Mouse (Mus musculus): ENCODE measurements around the gene Gm10518. TPM values are rescaled to one million over a fixed set of nuclear protein-coding genes. Genes with fewer than 3 reads are reported as not detected.
"Not testable (repeated sequence)": the region's sequence is repeated elsewhere in the genome, so short reads cannot be mapped to it uniquely, and the experiment has no call there.

Gene Gm10518
- polyA plus RNA-seq, 1 experiment from 2014 or later = not detected

GRCm38 (mm10) chr1:179805751-179806150, 2.6 kb downstream of the Gm10518 start:
- no peak overlapping the region for H3K4me3 ChIP-seq
- no peak overlapping the region for H3K27ac ChIP-seq (replicated peaks)
- no peak overlapping the region for H3K4me2 ChIP-seq
- WGBS = 80% methylated on average over 5 of the region's 5 CpGs
- H3K36me3 ChIP-seq = no peaks in the 10 kb centered on the region
- no peaks in the 10 kb centered on the region for H3K27me3 ChIP-seq (replicated peaks)
- no peak overlapping the region for H3K9ac ChIP-seq
- H3K9me3 ChIP-seq = no peaks in the 10 kb centered on the region
- ATAC-seq (ENCODE audit: extremely low read depth, insufficient number of reproducible peaks, low FRiP score, low TSS enrichment) = no peak
- peaks cover 28% of the 10 kb centered on the region for H3K4me1 ChIP-seq

- Histone ChIP-seq H3K36me3 (no peaks in the 10 kb centered on the region), H3K4me3 (no peak overlapping the region), H3K9me3 (no peaks in the 10 kb centered on the region), H3K9ac (no peak overlapping the region), H3K4me1 (peaks cover 13% of the 10 kb centered on the region), H3K4me2 (no peak overlapping the region), H3K27me3 (replicated peaks) (no peaks in the 10 kb centered on the region), H3K27ac (replicated peaks) (no peak overlapping the region)
- 58% methylated on average over 4 of the region's 4 CpGs for WGBS
- ATAC-seq (ENCODE audit: extremely low read depth, insufficient number of reproducible peaks, low FRiP score, low TSS enrichment) = no peak
Measured at GRCm38 (mm10) chr1:179807468-179807867, 4.3 kb downstream of the Gm10518 start.

GRCm38 (mm10) chr1:179808300-179808699, 5.1 kb downstream of the Gm10518 start:
- no peak overlapping the region for H3K27ac ChIP-seq (replicated peaks)
- no peak overlapping the region for H3K9ac ChIP-seq
- no peak overlapping the region for H3K4me3 ChIP-seq
- peaks cover 13% of the 10 kb centered on the region for H3K4me1 ChIP-seq
- no peak overlapping the region for H3K4me2 ChIP-seq
- 32% methylated on average over 3 of the region's 3 CpGs for WGBS
- no peaks in the 10 kb centered on the region for H3K36me3 ChIP-seq
- no peak for ATAC-seq (ENCODE audit: extremely low read depth, insufficient number of reproducible peaks, low FRiP score, low TSS enrichment)
- no peaks in the 10 kb centered on the region for H3K27me3 ChIP-seq (replicated peaks)
- no peaks in the 10 kb centered on the region for H3K9me3 ChIP-seq

GRCm38 (mm10) chr1:179813385-179813784, 10.2 kb downstream of the Gm10518 start:
- Histone ChIP-seq H3K27me3 (replicated peaks) (no peaks in the 10 kb centered on the region), H3K4me3 (no peak overlapping the region), H3K4me2 (no peak overlapping the region), H3K9ac (no peak overlapping the region), H3K9me3 (peaks cover 14% of the 10 kb centered on the region), H3K36me3 (no peaks in the 10 kb centered on the region), H3K27ac (replicated peaks) (no peak overlapping the region), H3K4me1 (peaks cover 2% of the 10 kb centered on the region; the same call in 1 of the 2 replicates)
- 33% methylated on average over 2 of the region's 2 CpGs for WGBS
- no peak for ATAC-seq (ENCODE audit: extremely low read depth, insufficient number of reproducible peaks, low FRiP score, low TSS enrichment)

- H3K27ac ChIP-seq (replicated peaks) = no peak overlapping the region
- no peak overlapping the region for H3K9ac ChIP-seq
- no peak overlapping the region for H3K4me2 ChIP-seq
- peaks cover 14% of the 10 kb centered on the region for H3K9me3 ChIP-seq
- no peaks in the 10 kb centered on the region for H3K4me1 ChIP-seq
- no peak for ATAC-seq (ENCODE audit: extremely low read depth, insufficient number of reproducible peaks, low FRiP score, low TSS enrichment)
- no peak overlapping the region for H3K4me3 ChIP-seq
- H3K27me3 ChIP-seq (replicated peaks) = no peaks in the 10 kb centered on the region
- WGBS = 70% methylated on average over 2 of the region's 2 CpGs
- H3K36me3 ChIP-seq = no peaks in the 10 kb centered on the region
Measured at GRCm38 (mm10) chr1:179814616-179815015, 11.4 kb downstream of the Gm10518 start.

- not testable (repeated sequence) for ATAC-seq (ENCODE audit: extremely low read depth, insufficient number of reproducible peaks, low FRiP score, low TSS enrichment); H3K36me3 ChIP-seq; H3K27me3 ChIP-seq (replicated peaks); H3K27ac ChIP-seq (replicated peaks); H3K4me1 ChIP-seq; H3K4me2 ChIP-seq; H3K9ac ChIP-seq; H3K4me3 ChIP-seq
- peaks cover 14% of the 10 kb centered on the region for H3K9me3 ChIP-seq
- WGBS = 76% methylated on average over 11 of the region's 11 CpGs
Measured at GRCm38 (mm10) chr1:179818490-179819278, 15.5 kb downstream of the Gm10518 start.

- no peak for ATAC-seq (ENCODE audit: extremely low read depth, insufficient number of reproducible peaks, low FRiP score, low TSS enrichment)
- no peaks in the 10 kb centered on the region for H3K27me3 ChIP-seq (replicated peaks)
- H3K9ac ChIP-seq = no peak overlapping the region
- H3K9me3 ChIP-seq = no peaks in the 10 kb centered on the region
- no peaks in the 10 kb centered on the region for H3K36me3 ChIP-seq
- no peak overlapping the region for H3K27ac ChIP-seq (replicated peaks)
- 72% methylated on average over 5 of the region's 5 CpGs for WGBS
- no peak overlapping the region for H3K4me2 ChIP-seq
- H3K4me1 ChIP-seq = no peaks in the 10 kb centered on the region
- H3K4me3 ChIP-seq = no peak overlapping the region
Measured at GRCm38 (mm10) chr1:179824549-179824948, 21.4 kb downstream of the Gm10518 start.

- no peaks in the 10 kb centered on the region for H3K4me1 ChIP-seq
- ATAC-seq (ENCODE audit: extremely low read depth, insufficient number of reproducible peaks, low FRiP score, low TSS enrichment) = no peak
- H3K9me3 ChIP-seq = no peaks in the 10 kb centered on the region
- no peak overlapping the region for H3K4me2 ChIP-seq
- no peak overlapping the region for H3K9ac ChIP-seq
- H3K27me3 ChIP-seq (replicated peaks) = no peaks in the 10 kb centered on the region
- WGBS = 92% methylated on average over 5 of the region's 5 CpGs
- no peak overlapping the region for H3K27ac ChIP-seq (replicated peaks)
- H3K36me3 ChIP-seq = no peaks in the 10 kb centered on the region
- no peak overlapping the region for H3K4me3 ChIP-seq
Measured at GRCm38 (mm10) chr1:179828051-179828450, 24.9 kb downstream of the Gm10518 start.

- no peak overlapping the region for H3K4me2 ChIP-seq
- ATAC-seq (ENCODE audit: extremely low read depth, insufficient number of reproducible peaks, low FRiP score, low TSS enrichment) = no peak
- 54% methylated on average over 4 of the region's 4 CpGs for WGBS
- no peaks in the 10 kb centered on the region for H3K9me3 ChIP-seq
- H3K27ac ChIP-seq (replicated peaks) = no peak overlapping the region
- no peaks in the 10 kb centered on the region for H3K27me3 ChIP-seq (replicated peaks)
- H3K4me3 ChIP-seq = no peak overlapping the region
- H3K4me1 ChIP-seq = no peaks in the 10 kb centered on the region
- no peaks in the 10 kb centered on the region for H3K36me3 ChIP-seq
- H3K9ac ChIP-seq = no peak overlapping the region
Measured at GRCm38 (mm10) chr1:179828900-179829299, 25.7 kb downstream of the Gm10518 start.

GRCm38 (mm10) chr1:179832710-179833240, 29.6 kb downstream of the Gm10518 start:
- Histone ChIP-seq H3K4me1 (no peaks in the 10 kb centered on the region), H3K9ac (no peak overlapping the region), H3K4me2 (no peak overlapping the region), H3K9me3 (peaks cover 13% of the 10 kb centered on the region), H3K36me3 (no peaks in the 10 kb centered on the region), H3K27me3 (replicated peaks) (no peaks in the 10 kb centered on the region), H3K4me3 (no peak overlapping the region), H3K27ac (replicated peaks) (no peak overlapping the region)
- 58% methylated on average over 7 of the region's 7 CpGs for WGBS
- no peak for ATAC-seq (ENCODE audit: extremely low read depth, insufficient number of reproducible peaks, low FRiP score, low TSS enrichment)

- ATAC-seq (ENCODE audit: extremely low read depth, insufficient number of reproducible peaks, low FRiP score, low TSS enrichment) = no peak
- Histone ChIP-seq H3K36me3 (no peaks in the 10 kb centered on the region), H3K9me3 (peaks cover 13% of the 10 kb centered on the region), H3K4me1 (no peaks in the 10 kb centered on the region), H3K27ac (replicated peaks) (no peak overlapping the region), H3K27me3 (replicated peaks) (no peaks in the 10 kb centered on the region), H3K9ac (no peak overlapping the region), H3K4me2 (no peak overlapping the region), H3K4me3 (no peak overlapping the region)
- 83% methylated on average over 1 of the region's 1 CpGs for WGBS
Measured at GRCm38 (mm10) chr1:179833596-179833995, 30.4 kb downstream of the Gm10518 start.
